ENCODE assay signal across 27 mouse cellular contexts in the genomic region with DNA sequence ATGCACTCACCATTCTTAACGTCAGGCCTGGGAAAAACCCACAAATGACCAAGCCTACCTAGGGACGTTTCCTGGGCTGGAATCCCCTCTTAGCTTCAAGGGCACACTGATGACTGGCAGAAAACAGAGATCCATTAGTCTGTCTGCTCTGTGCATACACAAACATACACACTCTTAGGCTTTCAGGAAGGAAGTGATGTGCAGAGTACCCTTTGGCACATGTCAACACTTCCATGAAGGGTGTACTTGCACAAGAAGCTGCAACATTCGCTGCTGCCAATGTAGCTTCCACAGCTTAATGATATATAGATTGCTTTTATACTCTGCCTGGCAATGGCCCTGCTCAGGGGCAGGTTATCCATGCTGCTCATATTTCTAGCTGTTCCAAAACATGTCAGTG. TPM values are rescaled to one million over a fixed set of nuclear protein-coding genes. Genes with fewer than 3 reads are reported as not detected.
DNase-seq lines count a peak whose midpoint lies in the region; ATAC-seq and TF ChIP-seq lines count a peak whose summit lies in the region.
"Had no signal": no experiment of that assay in that cellular context is flagged by ENCODE, and none has a peak within 500 bp of the region (broad histone marks: within the 10 kb centered on the region; RNA-seq: fewer than 3 reads in every experiment).

No protein-coding gene starts in this region.

- ATAC-seq in neural tube, embryonic 15.5 days (ENCODE audit: low FRiP score): no peak
- ATAC-seq in megakaryocyte, adult 5-6 weeks (ENCODE audit: poor library complexity, severe bottlenecking): peak; percentile 76
- ATAC-seq: forebrain, embryonic 14.5 days; hindbrain, postnatal 0 days; intestine, embryonic 15.5 days; midbrain, embryonic 16.5 days; Patski had no signal

- no peak for TF ChIP-seq POLR2A in bone marrow macrophage, adult 2 months (IDR thresholded peaks at IDR 0.05; ENCODE audit: borderline replicate concordance, low read depth, low read length)

- H3K27ac ChIP-seq in neural tube, embryonic 15.5 days (replicated peaks): peak overlapping the region; percentile 20
- H3K27ac ChIP-seq in bone marrow macrophage, adult 2 months (ENCODE audit: insufficient read depth, low read depth, low read length): peak overlapping the region; percentile 40
- H3K27ac ChIP-seq in limb, embryonic 10.5 days: no peak overlapping the region
- H3K27ac ChIP-seq: embryonic facial prominence, embryonic 10.5 days; embryonic facial prominence, embryonic 15.5 days; hindbrain, postnatal 0 days; intestine, embryonic 15.5 days; kidney, postnatal 0 days; neural tube, embryonic 12.5 days; stomach, embryonic 15.5 days had no signal

- H3K9me3 ChIP-seq in neural tube, embryonic 15.5 days (replicated peaks): no peaks in the 10 kb centered on the region
- H3K9me3 ChIP-seq in limb, embryonic 10.5 days (replicated peaks): no peaks in the 10 kb centered on the region
- H3K9me3 ChIP-seq: embryonic facial prominence, embryonic 10.5 days; embryonic facial prominence, embryonic 15.5 days; G1E; heart, embryonic 13.5 days; intestine, embryonic 15.5 days; neural tube, embryonic 12.5 days; stomach, embryonic 15.5 days had no signal

- peaks cover 87% of the 10 kb centered on the region for H3K36me3 ChIP-seq in neural tube, embryonic 15.5 days
- H3K36me3 ChIP-seq in limb, embryonic 10.5 days: peaks cover 99% of the 10 kb centered on the region

- H3K4me1 ChIP-seq in neural tube, embryonic 15.5 days: no peaks in the 10 kb centered on the region
- H3K4me1 ChIP-seq in bone marrow macrophage, adult 2 months (ENCODE audit: control insufficient read depth, insufficient read depth, low read length): peaks cover 34% of the 10 kb centered on the region
- H3K4me1 ChIP-seq in limb, embryonic 10.5 days: no peaks in the 10 kb centered on the region
- H3K4me1 ChIP-seq: embryonic facial prominence, embryonic 10.5 days; embryonic facial prominence, embryonic 15.5 days; intestine, embryonic 15.5 days; neural tube, embryonic 12.5 days; stomach, embryonic 15.5 days had no signal

- 73% methylated on average over 3 of the region's 3 CpGs for WGBS in neural tube, embryonic 15.5 days
- WGBS in limb, embryonic 10.5 days: 85% methylated on average over 3 of the region's 3 CpGs

- TF ChIP-seq CTCF in bone marrow macrophage, adult 2 months (IDR thresholded peaks at IDR 0.05; ENCODE audit: low read depth, low read length): no peak

- DNase-seq in neural tube, embryonic 10.5 days (ENCODE audit: extremely low spot score, low spot score): no peak
- DNase-seq in limb, embryonic 10.5 days (ENCODE audit: low spot score): no peak
- no peak for DNase-seq in spleen, adult 18-20 months
- DNase-seq: adrenal gland, postnatal 10 days; cerebellum, adult 11-12 months; gastrocnemius, postnatal 25 days; heart, adult 18-20 months; heart, postnatal 10 days; kidney, adult 8-10 months; kidney, postnatal 4 days; right cerebral cortex, postnatal 14 days had no signal

- H3K4me2 ChIP-seq in neural tube, embryonic 15.5 days: no peak overlapping the region
- H3K4me2 ChIP-seq: embryonic facial prominence, embryonic 15.5 days; heart, embryonic 13.5 days; intestine, embryonic 15.5 days; midbrain, embryonic 11.5 days; neural tube, embryonic 12.5 days; stomach, embryonic 15.5 days had no signal

- H3K27me3 ChIP-seq in neural tube, embryonic 15.5 days (replicated peaks): no peaks in the 10 kb centered on the region
- no peaks in the 10 kb centered on the region for H3K27me3 ChIP-seq in limb, embryonic 10.5 days (ENCODE audit: low read depth, poor library complexity, severe bottlenecking)
- H3K27me3 ChIP-seq: embryonic facial prominence, embryonic 15.5 days; heart, embryonic 13.5 days; intestine, embryonic 15.5 days; neural tube, embryonic 12.5 days; Patski; stomach, embryonic 15.5 days had no signal

- no peak overlapping the region for H3K4me3 ChIP-seq in neural tube, embryonic 15.5 days (replicated peaks)
- H3K4me3 ChIP-seq in bone marrow macrophage, adult 2 months (ENCODE audit: insufficient read depth, low read length): no peak overlapping the region
- H3K4me3 ChIP-seq in limb, embryonic 10.5 days: no peak overlapping the region
- H3K4me3 ChIP-seq: embryonic facial prominence, embryonic 10.5 days; embryonic facial prominence, embryonic 15.5 days; heart, embryonic 13.5 days; intestine, embryonic 15.5 days; neural tube, embryonic 12.5 days; stomach, embryonic 15.5 days had no signal

- no peak overlapping the region for H3K9ac ChIP-seq in neural tube, embryonic 15.5 days (replicated peaks)
- H3K9ac ChIP-seq: embryonic facial prominence, embryonic 15.5 days; heart, embryonic 13.5 days; intestine, embryonic 15.5 days; neural tube, embryonic 12.5 days; stomach, embryonic 15.5 days had no signal

RNA-seq across cellular contexts. Expression of gene Il18bp, which starts 0.9 kb away (rescaled TPM):
- 3.8 and 5.1 TPM in 2 replicates for polyA plus RNA-seq in neural tube, embryonic 15.5 days (2015; fragmentation: Nextera tagmentation; extraction: Ambion mirVana)
- polyA plus RNA-seq in bone marrow macrophage, adult 2 months (2012; ENCODE audit: insufficient read depth, insufficient read length, missing spikeins): 13.1 and 13.6 TPM in 2 replicates
- 8.8 and 11.1 TPM in 2 replicates for total RNA-seq in megakaryocyte, adult 5-6 weeks (2015)
- total RNA-seq in megakaryocyte, adult 5-6 weeks (2017): 4.9 and 5.4 TPM in 2 replicates
- polyA plus RNA-seq in limb, embryonic 10.5 days (2016; fragmentation: Nextera tagmentation; extraction: Ambion mirVana): 2.3 and 3.4 TPM in 2 replicates

RNA-seq across cellular contexts. Expression of gene Rnf121, which starts 45.9 kb away (rescaled TPM):
- 33.0 and 33.5 TPM in 2 replicates for polyA plus RNA-seq in neural tube, embryonic 15.5 days (2015; fragmentation: Nextera tagmentation; extraction: Ambion mirVana)
- 16.7 and 17.2 TPM in 2 replicates for polyA plus RNA-seq in bone marrow macrophage, adult 2 months (2012; ENCODE audit: insufficient read depth, insufficient read length, missing spikeins)
- total RNA-seq in megakaryocyte, adult 5-6 weeks (2015): 13.3 and 14.9 TPM in 2 replicates
- 10.5 and 11.0 TPM in 2 replicates for total RNA-seq in megakaryocyte, adult 5-6 weeks (2017)
- polyA plus RNA-seq in limb, embryonic 10.5 days (2016; fragmentation: Nextera tagmentation; extraction: Ambion mirVana): 29.3 and 31.0 TPM in 2 replicates

RNA-seq across cellular contexts. Expression of gene Xndc1, which starts 45.9 kb away (rescaled TPM):
- polyA plus RNA-seq in neural tube, embryonic 15.5 days (2015; fragmentation: Nextera tagmentation; extraction: Ambion mirVana): 27.0 and 30.6 TPM in 2 replicates
- polyA plus RNA-seq in bone marrow macrophage, adult 2 months (2012; ENCODE audit: insufficient read depth, insufficient read length, missing spikeins): 15.4 and 18.1 TPM in 2 replicates
- 7.1 and 9.5 TPM in 2 replicates for total RNA-seq in megakaryocyte, adult 5-6 weeks (2015)
- 13.0 and 15.4 TPM in 2 replicates for total RNA-seq in megakaryocyte, adult 5-6 weeks (2017)
- polyA plus RNA-seq in limb, embryonic 10.5 days (2016; fragmentation: Nextera tagmentation; extraction: Ambion mirVana): 39.7 and 51.5 TPM in 2 replicates

RNA-seq across cellular contexts. Expression of gene Xntrpc, which starts 46.2 kb away (rescaled TPM):
- polyA plus RNA-seq in neural tube, embryonic 15.5 days (2015; fragmentation: Nextera tagmentation; extraction: Ambion mirVana): 0.86 and 1.1 TPM in 2 replicates
- polyA plus RNA-seq in bone marrow macrophage, adult 2 months (2012; ENCODE audit: insufficient read depth, insufficient read length, missing spikeins): 0.23 and 0.35 TPM in 2 replicates
- total RNA-seq in megakaryocyte, adult 5-6 weeks (2015): 0.39 and 0.40 TPM in 2 replicates
- not detected in 2 replicates for total RNA-seq in megakaryocyte, adult 5-6 weeks (2017)
- polyA plus RNA-seq in limb, embryonic 10.5 days (2016; fragmentation: Nextera tagmentation; extraction: Ambion mirVana): 1.4 and 1.8 TPM in 2 replicates
